Mouse (Mus musculus) cerebellum, adult 9-10 months (tissue): ENCODE measurements around the gene Gkn3.

Source experiments
- DNase-seq: peaks from one replicate; pipeline ENCODE4 v3.0.0; 2022

The Gkn3 gene

GRCm38 (mm10) chr6:87335935-87336295, 52.8 kb downstream of the Gkn3 start:
- DNase-seq: no peak

- no peak for DNase-seq
Observed at GRCm38 (mm10) chr6:87335091-87335934, 53.4 kb downstream of the Gkn3 start, which contains the start of gene Antxr1. TSS of gene Antxr1 (minus strand) at chr6:87335821.

GRCm38 (mm10) chr6:87334361-87335090, 54.2 kb downstream of the Gkn3 start:
- DNase-seq: no peak
